Mouse (Mus musculus): ENCODE results near the gene Paip2b. TPM values are rescaled to one million over a fixed set of nuclear protein-coding genes. Genes with fewer than 3 reads are reported as not detected.
"Not testable (repeated sequence)": the region's sequence is repeated elsewhere in the genome, so short reads cannot be mapped to it uniquely, and the experiment has no call there.

Gene Paip2b
- total RNA-seq, 2 experiments from 2014 or later, result 4.8 to 6.5 TPM

DNA sequence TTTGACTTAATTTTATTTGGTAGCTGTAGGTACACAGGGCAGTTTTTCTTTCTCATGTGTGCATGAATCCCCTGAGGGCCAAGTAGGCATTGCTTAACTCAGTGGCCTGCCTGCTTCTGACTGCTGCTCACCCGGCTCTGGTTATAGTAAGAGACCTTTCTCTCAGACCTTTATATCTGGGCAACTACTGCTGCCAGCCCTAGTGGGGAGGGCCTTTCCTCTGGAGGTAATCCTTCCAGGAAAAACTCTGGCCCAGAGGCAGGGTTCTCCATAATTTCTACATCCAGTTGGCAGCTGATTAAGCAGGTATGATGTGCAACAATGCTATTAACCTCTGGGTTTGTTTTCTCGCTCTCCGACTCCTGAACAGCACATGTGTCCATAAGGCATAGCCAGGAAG lies 28.7 kb downstream of the Paip2b start:
- no peak for ATAC-seq (ENCODE audit: poor library complexity, severe bottlenecking)

DNA sequence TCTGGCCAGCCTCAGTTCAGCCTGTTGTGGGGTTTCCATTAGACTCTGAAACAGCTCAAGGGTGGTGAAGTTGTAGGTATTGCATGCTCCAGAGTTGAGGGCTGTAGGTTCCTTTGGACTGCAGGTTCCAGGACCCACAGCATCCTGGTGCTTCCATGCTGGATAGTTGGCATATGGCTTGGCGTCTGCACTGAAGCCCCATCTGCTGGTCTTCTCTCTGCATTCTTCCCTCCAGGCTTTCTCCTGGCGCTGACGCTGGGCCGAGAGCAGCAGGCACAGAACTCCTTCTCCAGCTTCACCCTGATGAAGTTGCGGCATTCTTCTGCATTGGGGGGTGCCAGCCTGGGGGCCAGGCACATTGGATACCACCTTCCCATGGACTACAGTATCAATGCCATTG lies 29.5 kb downstream of the Paip2b start:
- no peak for ATAC-seq (ENCODE audit: poor library complexity, severe bottlenecking)

DNA sequence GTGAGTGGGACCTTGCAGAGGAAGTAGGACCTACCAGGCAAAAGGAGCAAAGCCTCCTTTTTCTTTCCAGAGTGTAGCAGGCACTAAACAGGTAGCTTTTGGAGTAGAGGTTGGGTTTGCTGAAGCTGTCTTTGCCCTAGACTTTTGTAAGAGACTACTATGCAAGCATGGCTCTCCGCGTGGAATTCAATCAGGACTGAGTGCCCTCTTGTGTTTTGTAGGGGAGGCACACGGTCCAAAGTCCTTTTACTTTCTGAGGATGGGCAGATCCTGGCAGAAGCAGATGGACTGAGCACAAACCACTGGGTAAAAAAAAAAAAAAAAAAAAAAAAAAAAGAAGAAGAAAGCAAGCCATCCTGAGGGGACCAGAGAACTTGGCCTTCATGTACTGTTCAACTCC lies 34.9 kb downstream of the Paip2b start:
- ATAC-seq (ENCODE audit: poor library complexity, severe bottlenecking), result no peak

DNA sequence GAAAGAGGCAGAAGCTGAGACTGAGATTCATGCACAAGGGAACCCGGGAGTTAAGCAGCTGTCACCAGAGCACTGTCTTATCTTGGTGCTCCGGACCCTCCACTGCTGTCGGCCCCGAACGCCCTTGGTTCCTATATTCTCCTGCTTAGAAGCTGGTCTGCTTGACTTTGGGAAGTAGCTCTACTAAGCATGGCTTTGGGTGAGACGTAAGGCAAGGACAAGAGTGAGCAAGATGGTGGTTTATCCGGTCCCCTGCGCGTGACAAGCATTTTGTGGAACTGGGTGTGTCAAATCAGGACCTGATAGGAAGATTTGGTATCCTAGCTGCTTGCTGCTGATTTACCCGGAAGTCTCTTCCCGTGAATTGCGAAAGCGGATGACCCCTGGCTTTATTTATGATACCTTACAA lies 36.0 kb downstream of the Paip2b start:
- peak; percentile 13; the same call in 1 of the 2 replicates for ATAC-seq (ENCODE audit: poor library complexity, severe bottlenecking)

GRCm38 (mm10) chr6:83794760-83795296 lies 36.7 kb downstream of the Paip2b start, which contains the start of gene Nagk:
TSS of gene Nagk (plus strand) at chr6:83794982.
- ATAC-seq (ENCODE audit: poor library complexity, severe bottlenecking), result peak; percentile 87

- ATAC-seq (ENCODE audit: poor library complexity, severe bottlenecking), result no peak
Observed at GRCm38 (mm10) chr6:83791251-83791890, 40.2 kb downstream of the Paip2b start.

GRCm38 (mm10) chr6:83790533-83790932 lies 41.0 kb downstream of the Paip2b start:
- ATAC-seq (ENCODE audit: poor library complexity, severe bottlenecking), result not testable (repeated sequence)

GRCm38 (mm10) chr6:83788554-83788953 lies 43.0 kb downstream of the Paip2b start:
- no peak for ATAC-seq (ENCODE audit: poor library complexity, severe bottlenecking)

GRCm38 (mm10) chr6:83786426-83786825 lies 45.1 kb downstream of the Paip2b start:
- ATAC-seq (ENCODE audit: poor library complexity, severe bottlenecking), result peak; percentile 41

DNA sequence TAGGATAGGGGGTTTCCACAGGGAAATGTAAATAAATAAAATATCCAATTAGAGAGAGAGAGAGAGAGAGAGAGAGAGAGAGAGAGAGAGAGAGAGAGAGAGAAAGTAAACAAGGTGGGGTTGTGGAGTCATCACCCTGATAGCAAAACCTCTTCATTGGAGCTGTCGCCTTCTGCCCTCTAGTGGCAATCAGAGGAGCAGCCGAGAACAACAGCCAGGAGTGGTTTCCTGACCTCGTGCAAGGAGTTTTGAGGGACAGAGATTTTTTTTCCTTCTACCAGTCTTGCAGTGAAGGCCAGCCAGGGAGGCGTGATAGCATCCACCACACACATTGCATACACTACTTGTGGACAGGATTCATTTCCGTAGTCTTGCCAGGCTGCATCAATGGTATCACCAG lies 52.5 kb downstream of the Paip2b start:
- peak; percentile 48 for ATAC-seq (ENCODE audit: poor library complexity, severe bottlenecking)

DNA sequence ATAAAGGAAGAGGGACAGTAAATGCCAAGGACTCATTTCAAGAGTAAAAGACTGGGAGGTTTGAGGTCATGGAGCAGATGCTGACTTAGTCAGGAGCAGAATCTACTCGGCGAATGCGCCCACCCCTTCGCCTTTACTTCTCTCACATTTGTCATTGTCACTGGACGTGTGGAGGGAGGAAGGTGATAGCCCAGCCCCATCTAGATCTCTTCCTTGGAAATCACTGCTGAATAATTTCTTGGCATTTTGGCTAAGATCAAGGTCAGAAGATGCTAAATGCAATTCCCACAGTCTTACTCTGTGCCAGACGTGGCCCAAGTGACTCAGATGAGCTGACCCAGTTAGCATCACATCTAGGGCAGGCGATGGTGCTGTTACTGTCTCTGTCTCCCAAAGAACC lies 53.2 kb downstream of the Paip2b start:
- ATAC-seq (ENCODE audit: poor library complexity, severe bottlenecking), result no peak

- peak; percentile 81 for ATAC-seq (ENCODE audit: poor library complexity, severe bottlenecking)
Observed at GRCm38 (mm10) chr6:83775638-83776293, 55.8 kb downstream of the Paip2b start, which contains the start of gene Tex261. TSS of gene Tex261 (minus strand) at chr6:83775813.

DNA sequence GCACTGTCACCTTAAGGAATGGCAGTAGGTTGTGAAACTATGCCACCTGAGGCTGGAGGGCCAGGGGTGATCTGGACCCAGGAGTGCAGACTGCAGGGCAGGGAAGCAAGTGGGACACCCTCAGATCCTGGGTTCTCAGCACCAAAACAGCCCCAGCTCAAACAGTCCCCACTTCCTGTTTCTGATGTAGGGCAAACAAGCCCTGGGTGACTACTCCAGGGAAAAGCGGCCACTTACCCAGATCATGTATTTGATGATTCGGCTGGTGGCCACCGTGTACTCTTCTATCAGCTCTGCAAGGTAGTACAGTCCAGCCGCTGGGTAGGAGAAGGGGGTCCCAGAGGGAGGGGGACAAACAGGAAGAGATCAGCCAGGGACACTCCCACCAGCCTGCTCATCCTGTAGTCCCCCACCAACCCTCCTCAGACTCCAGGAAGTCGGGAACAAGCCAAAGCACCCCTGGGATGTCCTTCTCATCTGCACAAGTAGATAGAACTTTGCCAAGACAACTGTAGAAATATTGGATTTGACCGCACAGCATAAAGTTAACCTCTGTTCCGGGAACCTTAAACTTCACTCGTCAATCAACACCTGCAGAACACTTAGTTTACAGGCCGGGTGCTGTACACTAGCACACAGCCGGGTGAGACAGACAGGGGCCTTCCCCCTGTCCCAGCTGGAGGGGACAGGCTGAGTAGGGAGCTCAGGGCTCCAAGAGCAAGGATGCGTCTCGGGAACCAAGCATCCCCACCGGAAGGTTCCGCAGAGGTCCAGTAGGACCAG lies 56.6 kb downstream of the Paip2b start:
- ATAC-seq (ENCODE audit: poor library complexity, severe bottlenecking), result peak; percentile 28; the same call in 1 of the 2 replicates

- ATAC-seq (ENCODE audit: poor library complexity, severe bottlenecking), result peak; percentile 45
Observed at GRCm38 (mm10) chr6:83774126-83774525, 57.4 kb downstream of the Paip2b start.

- ATAC-seq (ENCODE audit: poor library complexity, severe bottlenecking), result no peak
Observed at GRCm38 (mm10) chr6:83768485-83768884, 63.1 kb downstream of the Paip2b start.

DNA sequence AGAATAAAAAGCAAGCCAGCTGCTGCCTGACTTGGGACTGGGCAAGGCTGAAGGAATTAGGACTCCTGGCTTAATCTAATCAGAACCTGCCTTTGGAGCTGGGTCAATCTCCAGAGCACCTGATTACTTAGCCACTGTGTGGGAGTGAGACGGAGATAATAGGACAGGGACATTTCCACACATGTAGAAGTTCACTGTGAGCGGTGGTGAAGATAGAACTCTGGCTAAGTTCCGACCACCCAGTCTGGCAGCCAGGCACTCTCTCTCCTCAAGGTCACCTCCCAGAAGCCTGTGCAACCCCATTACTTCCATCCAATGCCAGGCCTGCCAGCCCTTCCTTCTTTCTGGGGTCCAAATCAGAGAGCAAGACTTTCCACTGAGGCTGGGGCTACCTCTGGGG lies 64.6 kb downstream of the Paip2b start:
- ATAC-seq (ENCODE audit: poor library complexity, severe bottlenecking), result no peak

DNA sequence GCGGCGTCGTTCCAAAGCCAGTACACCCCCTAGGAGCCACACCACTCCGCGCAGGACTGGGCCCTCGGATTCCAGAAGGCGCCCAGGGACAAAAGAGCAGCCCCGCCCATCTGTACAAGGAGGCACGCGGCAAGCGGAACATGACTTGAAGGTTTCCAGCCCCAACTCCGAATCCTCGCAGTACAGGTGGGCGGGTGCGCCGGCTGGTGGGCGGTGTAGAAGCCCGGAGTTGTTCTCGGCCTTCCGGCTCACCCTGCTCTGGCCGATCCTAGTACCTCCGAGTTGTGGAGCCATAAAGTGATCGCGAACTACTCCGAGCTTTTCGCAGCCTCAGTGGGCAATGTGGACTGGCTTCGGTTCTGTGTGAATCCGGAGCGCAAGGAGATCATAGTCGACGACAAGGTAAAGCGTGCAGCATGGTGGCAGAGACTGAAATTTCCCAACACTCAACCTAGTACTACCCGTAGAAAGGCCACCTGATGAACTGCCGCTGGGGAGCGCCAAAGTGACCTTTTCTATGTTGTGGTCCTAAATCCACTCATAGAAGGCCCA lies 68.6 kb downstream of the Paip2b start:
- ATAC-seq (ENCODE audit: poor library complexity, severe bottlenecking), result peak; percentile 49

DNA sequence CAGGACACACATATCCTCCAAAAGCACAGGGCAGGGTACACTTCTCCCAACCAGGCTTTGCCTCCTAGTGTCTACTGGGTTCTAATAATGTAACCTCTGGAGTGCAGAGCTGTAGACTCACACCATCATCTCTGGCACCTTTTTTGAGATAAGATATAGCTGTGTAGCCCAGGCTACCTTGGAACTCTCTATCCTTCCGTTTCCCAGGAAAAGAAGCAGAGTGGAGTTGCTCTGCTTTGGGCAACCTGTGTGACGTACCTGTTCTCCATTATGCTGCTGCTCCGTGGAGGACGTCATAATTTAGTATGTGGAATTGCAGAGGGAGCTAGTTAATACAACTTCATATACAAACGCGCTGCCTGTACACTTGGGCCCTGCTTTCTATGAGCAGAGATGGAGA lies 69.2 kb downstream of the Paip2b start, which contains the start of gene Ankrd53:
Gene Ankrd53 (plus strand): TSS at position 301 of the 400 bp plus-strand sequence.
- no peak for ATAC-seq (ENCODE audit: poor library complexity, severe bottlenecking)

- no peak for ATAC-seq (ENCODE audit: poor library complexity, severe bottlenecking)
Observed at GRCm38 (mm10) chr6:83756051-83756450, 75.5 kb downstream of the Paip2b start.
